Mouse (Mus musculus) adrenal gland, postnatal 36 days (tissue): ENCODE measurements around the gene Tada2a. TPM values are rescaled to one million over a fixed set of nuclear protein-coding genes. Genes with fewer than 3 reads are reported as not detected.

ENCODE experiments used
- DNase-seq, 2 experiments: peaks; one replicate each; pipeline ENCODE4 v3.0.0; 2021; ENCODE audit warnings: mixed read lengths in 1 of 2
- total RNA-seq, 2 experiments: library from RNA; stranded (reverse); gene quantifications; 2 replicates each; pipeline ENCODE4 v1.2.3; 2021

Tada2a gene
- total RNA-seq, 2 experiments from 2014 or later, result 12.0 to 17.7 TPM

DNA sequence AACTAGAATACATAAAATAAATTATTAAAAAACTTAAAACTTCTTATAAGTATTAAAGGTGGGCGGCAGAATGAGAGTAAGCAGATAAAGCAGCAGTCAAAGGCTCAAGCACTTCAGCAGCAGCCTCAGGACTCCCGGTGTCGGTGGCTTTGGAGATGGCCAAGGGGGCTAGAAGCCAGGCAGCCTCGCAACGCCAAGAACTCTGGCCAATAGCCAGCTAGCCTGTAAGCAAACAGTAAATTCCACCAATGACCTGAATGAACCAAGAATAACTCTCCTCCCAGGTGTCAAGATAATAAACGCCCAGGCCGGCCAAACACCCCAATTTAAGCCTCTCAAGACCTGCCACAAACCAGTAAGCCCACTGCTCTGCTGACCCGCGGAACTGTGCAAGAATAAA, 13.8 kb downstream of the Tada2a start:
- DNase-seq, result no peak

GRCm38 (mm10) chr11:84113623-84114022, 15.8 kb downstream of the Tada2a start:
- DNase-seq, result no peak

GRCm38 (mm10) chr11:84107137-84107536, 22.3 kb downstream of the Tada2a start:
- DNase-seq, result no peak

DNA sequence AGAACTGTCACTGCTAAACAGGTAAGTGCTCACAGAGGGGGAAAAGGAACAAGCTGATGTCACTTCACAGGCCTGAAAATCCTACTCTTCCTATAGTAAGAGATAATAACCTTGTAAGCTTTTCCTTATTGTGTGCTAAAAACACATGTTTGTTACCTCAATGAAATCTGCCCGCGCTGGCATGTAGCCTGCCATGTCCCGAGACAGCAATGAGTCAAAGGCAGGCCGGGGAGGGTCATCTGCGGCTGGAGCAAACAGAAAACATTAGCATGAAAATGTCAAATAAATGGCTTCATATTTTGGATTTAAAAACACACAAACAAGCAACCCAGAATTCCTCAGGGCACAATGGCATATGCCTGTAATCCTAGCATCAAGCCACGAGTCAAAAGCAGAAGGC, 25.4 kb downstream of the Tada2a start:
- peak; percentile 54 to 65 for DNase-seq

DNA sequence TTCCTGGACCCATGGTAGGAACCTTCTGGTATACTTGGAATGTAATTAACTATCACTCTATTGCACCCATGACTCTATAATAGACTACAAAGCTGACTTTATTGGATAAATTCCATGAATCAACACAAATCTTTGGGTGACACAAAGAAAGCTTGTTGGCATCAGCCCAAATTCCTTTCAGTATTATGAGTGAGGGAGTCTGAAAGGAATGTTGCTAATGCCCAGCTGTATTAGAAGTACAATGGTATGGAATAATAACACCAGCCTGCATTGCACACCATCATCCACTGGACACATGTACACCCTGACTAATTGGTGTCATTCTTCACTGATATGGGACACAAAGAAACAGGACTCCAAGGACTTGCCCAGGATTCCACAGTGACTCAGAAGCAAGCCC, 28.2 kb downstream of the Tada2a start:
- DNase-seq, result no peak

DNA sequence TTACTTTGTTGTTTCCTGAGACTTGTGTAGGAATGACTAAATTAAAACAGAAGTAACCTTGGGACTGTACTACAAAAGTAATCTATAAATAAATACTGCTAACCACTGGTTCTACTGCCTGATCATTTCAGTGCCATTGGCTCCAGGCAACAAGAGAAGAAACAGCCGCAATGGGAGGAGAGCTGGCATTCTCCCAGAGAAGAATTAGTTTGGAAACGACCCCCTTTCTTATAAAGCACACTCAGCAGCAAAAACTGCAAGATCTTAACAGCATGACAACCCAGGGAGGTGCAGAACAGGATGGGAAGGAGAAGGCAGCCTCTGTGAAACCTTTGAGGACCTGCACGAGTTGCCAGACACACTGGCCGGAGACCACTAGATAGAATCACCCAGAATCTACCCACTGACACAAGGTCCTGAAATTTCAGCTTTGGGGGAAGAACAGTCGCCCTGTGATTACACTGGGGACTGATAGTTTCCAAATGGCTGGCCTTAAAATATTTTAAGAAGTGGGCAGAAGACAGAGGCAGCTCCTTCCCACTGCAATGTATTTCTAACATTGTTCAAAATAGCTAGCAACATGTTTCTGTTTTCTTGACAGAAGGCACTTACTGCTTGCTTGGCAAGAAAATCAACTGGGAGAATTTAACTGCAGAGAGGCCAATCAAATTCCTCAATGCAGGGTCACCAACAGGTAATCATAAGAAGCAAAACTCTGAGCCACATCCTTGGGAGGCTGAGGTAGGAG, 32.0 kb downstream of the Tada2a start:
- DNase-seq, result no peak

GRCm38 (mm10) chr11:84095084-84095483, 34.3 kb downstream of the Tada2a start:
- no peak for DNase-seq

- no peak for DNase-seq
Measured at GRCm38 (mm10) chr11:84090572-84090971, 38.8 kb downstream of the Tada2a start.

DNA sequence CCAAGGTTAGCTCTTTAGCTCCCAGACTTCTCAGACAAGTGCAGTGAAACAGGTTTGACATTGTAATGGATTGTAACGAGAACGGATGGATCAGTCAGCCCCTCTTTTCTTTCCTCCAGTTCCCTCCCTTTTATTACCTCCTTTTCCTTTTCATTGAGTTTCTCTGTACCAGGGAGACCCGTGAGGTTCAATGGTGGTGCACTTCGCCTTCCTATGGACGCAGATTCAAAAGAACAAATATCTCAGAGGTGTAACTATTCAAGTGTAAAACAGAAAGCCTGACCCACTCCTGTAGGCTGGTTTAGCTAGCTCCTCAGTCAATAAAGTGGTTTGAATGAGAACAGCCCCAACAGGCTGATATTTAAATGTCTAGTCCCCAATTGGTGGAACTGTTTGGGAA, 47.5 kb downstream of the Tada2a start:
- no peak for DNase-seq

DNA sequence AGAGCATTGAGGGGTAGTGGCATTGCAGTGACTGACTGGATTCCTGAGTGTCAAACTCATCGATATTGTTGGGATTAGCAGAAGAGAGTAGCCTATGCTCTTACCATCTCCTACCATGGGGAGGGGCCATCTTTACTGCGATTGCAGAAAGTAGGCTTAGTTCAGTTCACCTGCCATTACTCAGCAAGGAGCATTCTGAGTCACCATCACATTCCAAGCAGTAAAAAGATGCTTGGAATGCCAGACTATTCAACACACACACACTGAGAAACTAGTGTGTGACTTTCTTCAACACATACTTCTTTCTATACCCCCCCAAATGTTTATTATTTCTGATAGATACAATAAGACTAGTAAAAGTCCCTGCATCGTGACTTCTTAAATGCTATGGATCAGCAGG, 49.1 kb downstream of the Tada2a start:
- no peak for DNase-seq

DNA sequence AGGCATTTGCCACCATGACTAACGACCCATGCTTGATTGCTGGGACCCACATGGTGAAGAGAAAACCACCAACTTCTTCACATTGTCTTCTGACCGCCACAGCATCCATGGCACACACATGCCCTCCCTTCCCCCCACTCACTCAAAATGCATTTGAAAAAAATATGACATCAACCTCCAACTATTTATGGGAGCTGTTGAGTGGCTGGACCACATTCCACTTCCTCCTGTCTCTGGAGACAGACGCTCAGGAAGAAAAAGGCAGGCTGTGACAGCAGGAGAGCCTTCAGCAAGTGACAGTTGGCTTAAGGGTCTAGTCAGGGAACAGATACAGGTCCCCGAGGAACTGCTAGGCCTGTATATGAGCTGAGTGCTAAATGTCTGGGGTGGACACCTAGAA, 49.5 kb downstream of the Tada2a start:
- DNase-seq, result no peak

DNA sequence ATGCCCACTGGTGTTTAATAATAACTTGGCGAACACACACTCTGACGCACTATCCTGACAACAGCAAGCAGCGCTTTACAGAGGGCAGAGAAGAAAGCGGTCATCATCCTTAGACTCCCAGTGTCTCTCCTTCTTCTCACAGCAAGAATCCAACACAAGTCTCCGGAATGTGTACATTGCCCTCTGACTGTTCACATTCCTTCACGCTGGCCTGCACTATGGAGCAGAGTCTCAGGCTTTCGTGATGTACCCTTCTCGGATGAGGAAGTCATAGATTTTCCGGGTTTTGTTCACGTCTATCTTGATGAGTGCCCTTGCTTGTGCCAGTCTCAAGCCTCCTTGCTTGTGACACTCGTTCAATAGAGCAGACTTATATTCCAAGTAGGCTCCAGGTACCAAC, 50.0 kb downstream of the Tada2a start:
- no peak for DNase-seq

DNA sequence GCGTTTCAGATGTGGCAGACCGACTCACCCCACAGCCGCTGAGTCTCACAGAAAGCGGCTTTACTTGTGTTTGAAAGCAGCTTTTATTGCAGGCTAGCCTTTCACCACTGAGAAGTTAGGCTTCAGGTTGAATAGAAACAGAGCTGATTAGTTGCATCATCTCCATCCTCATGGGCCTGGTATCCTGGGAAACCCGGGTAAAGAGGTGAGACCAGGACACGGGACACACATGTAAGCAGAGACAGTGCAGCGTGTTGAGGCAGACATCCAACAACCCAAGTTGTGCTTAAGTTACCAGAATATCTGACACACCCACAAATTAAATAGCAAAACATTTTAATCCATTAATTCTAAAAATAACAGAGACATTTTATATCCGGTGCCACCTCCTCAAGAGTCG, 50.8 kb downstream of the Tada2a start:
- no peak for DNase-seq

GRCm38 (mm10) chr11:84077008-84077407, 52.4 kb downstream of the Tada2a start:
- no peak for DNase-seq

GRCm38 (mm10) chr11:84073816-84074764, 55.3 kb downstream of the Tada2a start:
- no peak for DNase-seq

DNA sequence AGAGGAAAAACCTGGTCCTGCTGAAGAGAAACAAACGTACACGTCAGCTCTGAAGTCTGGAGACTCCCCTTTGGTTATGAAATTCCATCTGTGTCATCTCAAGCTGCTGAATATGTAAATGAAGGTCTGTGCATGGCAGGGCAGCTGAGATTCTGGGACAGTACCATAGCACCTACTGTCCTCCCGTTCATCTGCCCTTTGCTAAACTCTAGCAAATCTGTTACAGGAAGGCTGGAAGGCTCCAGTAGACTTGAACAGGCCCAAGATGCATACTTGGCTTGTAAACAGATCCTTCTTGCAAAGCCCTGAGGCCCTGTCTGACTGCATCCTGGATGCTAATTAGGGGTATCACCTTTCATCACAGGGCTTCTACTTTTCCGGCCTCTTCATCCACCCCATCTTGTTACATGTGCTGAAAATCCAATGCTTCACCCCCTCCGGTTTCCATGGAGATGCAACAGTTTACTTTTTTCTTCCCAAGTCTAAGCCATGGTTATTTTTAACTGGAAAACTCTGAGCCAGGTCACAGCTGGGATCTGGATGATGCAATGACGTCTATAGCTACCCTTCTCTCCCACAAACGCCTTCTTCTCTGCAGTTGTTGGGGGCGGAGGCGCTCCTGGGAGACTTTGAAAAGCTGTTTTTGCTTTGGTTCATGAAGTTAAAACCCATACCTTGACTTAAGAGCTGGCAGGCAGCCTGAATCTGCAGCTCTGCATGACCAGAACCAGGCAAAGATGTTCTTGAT, 56.3 kb downstream of the Tada2a start:
- DNase-seq, result no peak

- peak; percentile 36 to 44 for DNase-seq
Measured at GRCm38 (mm10) chr11:84069034-84069370, 60.4 kb downstream of the Tada2a start, which contains the start of gene Dusp14. TSS of gene Dusp14 (minus strand) at chr11:84069261.

DNA sequence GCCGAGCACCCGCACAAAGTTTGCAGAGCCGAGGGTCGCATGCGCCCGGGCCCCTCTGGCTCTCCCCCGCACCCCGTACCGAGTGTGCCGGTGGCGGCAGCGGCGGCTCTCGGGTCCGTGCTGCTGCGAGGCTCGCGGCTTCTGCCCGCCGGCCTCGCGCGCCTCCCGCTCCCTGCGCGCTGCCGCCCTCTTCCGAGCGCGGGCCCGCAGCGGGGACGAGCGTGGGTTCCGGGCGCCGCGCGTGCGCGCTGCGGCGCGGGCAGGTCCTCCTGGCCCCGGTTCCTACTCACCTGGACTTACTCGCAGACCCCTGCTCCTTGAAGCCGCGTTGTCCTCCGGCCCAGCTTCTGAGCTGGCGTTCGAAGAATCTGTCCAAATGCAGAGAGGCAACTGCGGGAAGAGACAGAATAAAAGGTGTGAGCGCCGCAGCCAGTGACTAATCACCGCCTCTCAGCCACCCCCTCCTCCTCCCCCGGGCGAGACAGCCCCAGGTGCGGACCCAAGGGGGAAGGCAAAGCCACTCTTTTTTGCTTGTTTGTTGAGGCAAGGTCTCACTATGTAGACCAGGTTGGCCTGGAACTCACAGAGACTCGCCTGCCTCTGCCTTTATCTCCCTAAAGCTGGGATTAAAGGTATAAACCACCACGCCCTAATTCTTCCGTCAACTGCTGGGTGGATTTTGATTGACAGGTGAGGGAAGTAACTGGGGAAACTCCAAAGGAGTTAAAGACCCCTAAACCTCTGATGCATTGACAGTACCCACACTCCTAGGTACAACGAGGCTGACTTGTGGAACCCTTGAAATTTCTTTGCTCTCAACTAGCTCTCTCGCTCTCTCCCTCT, 61.0 kb downstream of the Tada2a start:
- peak; percentile 68 to 82 for DNase-seq

GRCm38 (mm10) chr11:84067720-84068190, 61.6 kb downstream of the Tada2a start:
- peak in 1 of 2 experiments; percentile 9 for DNase-seq

- DNase-seq, result peak; percentile 80 to 83
Measured at GRCm38 (mm10) chr11:84066927-84067645, 62.3 kb downstream of the Tada2a start.

DNA sequence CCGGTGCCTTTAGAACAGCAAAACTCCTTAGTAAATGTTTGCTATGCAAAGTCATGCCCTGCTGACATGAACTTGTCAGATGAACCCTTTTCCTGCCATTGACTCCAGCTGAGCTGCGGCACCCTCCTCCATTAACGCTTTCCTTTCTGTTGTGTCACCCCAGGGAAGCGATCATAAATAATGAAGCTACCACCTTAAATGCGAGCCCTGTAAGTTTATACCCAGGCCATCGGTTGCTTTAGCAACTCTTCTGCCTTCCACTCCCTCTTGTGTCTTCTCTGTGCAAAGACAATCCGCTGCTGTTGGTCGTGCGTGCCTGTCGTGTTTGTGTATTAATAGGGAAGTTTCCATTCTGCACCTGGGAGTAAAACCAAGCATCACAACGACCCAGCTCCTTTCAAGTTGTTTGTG, 63.3 kb downstream of the Tada2a start:
- DNase-seq, result peak; percentile 17 to 49
